Mouse (Mus musculus) liver, adult 2 months (tissue): ENCODE data around the gene Dync1i2. TPM values are rescaled to one million over a fixed set of nuclear protein-coding genes. Genes with fewer than 3 reads are reported as not detected.

ENCODE experiments used
- DNase-seq: peaks from one replicate; pipeline ENCODE4 v3.0.0-alpha.2; 2011; ENCODE audit warnings: low read depth, low spot score; ENCODE audit errors: extremely low read depth
- H3K27ac ChIP-seq: fragments of 200-500 bp; replicated peaks from 2 replicates; pipeline ENCODE4 v1.5.1; 2012; ENCODE audit warnings: low read depth, mild to moderate bottlenecking, control low read depth, inconsistent platforms, low read length; ENCODE audit not compliant: insufficient read depth
- H3K27me3 ChIP-seq: fragments of 200-500 bp; 2 replicates; pipeline ENCODE4 v1.6.1; 2012; ENCODE audit warnings: mild to moderate bottlenecking, moderate library complexity, low read length, inconsistent platforms; ENCODE audit not compliant: control insufficient read depth, insufficient read depth
- H3K36me3 ChIP-seq: fragments of 200-500 bp; 2 replicates; pipeline ENCODE4 v1.6.1; 2012; ENCODE audit warnings: low read length, inconsistent platforms; ENCODE audit not compliant: control insufficient read depth, insufficient read depth
- H3K4me1 ChIP-seq: fragments of 200-500 bp; 2 replicates; pipeline ENCODE4 v1.6.1; 2011; ENCODE audit warnings: low read length; ENCODE audit not compliant: control insufficient read depth, insufficient read depth
- H3K4me3 ChIP-seq: fragments of 200-500 bp; 2 replicates; pipeline ENCODE4 v1.5.1; 2011; ENCODE audit warnings: low read depth, mild to moderate bottlenecking, control low read depth, low read length, moderate library complexity; ENCODE audit not compliant: insufficient read depth
- H3K79me2 ChIP-seq: fragments of 200-500 bp; 2 replicates; pipeline ENCODE4 v1.6.1; 2012; ENCODE audit warnings: inconsistent platforms, mild to moderate bottlenecking, low read length, moderate library complexity; ENCODE audit not compliant: control insufficient read depth, insufficient read depth
- H3K9ac ChIP-seq: fragments of 200-500 bp; 2 replicates; pipeline ENCODE4 v1.6.1; 2012; ENCODE audit warnings: low read depth, mild to moderate bottlenecking, control low read depth, inconsistent platforms, low read length
- CTCF ChIP-seq: fragments of 200-500 bp; IDR thresholded peaks from 2 replicates; pipeline ENCODE4 v1.5.1; 2011; ENCODE audit warnings: low read depth, low read length, control low read depth
- POLR2A ChIP-seq: fragments of 200-500 bp; IDR thresholded peaks from 2 replicates; pipeline ENCODE4 v1.6.1; 2011; ENCODE audit warnings: low read length, control low read depth; ENCODE audit not compliant: insufficient read depth; ENCODE audit errors: extremely low read depth
- WGBS: fragments of 180-500 bp; shearing (Covaris S2); methylation state at CpG from one replicate; pipeline ENCODE4 v1.1.7; 2018; 5-methylcytosine and 5-hydroxymethylcytosine counted together
- polyA plus RNA-seq: library from polyadenylated mRNA; depleted of rRNA; stranded (reverse); fragments of >200 nt; gene quantifications from 2 replicates; pipeline ENCODE4 v1.2.3, GENCODE M21; 2012
- total RNA-seq: library from RNA; depleted of rRNA; stranded (reverse); fragments of >200 nt; gene quantifications from 2 replicates; pipeline ENCODE4 v1.2.3, GENCODE M21; 2014

The Dync1i2 gene
- total and polyA plus RNA-seq, 2 experiments: 9.1 to 23.0 TPM

DNA sequence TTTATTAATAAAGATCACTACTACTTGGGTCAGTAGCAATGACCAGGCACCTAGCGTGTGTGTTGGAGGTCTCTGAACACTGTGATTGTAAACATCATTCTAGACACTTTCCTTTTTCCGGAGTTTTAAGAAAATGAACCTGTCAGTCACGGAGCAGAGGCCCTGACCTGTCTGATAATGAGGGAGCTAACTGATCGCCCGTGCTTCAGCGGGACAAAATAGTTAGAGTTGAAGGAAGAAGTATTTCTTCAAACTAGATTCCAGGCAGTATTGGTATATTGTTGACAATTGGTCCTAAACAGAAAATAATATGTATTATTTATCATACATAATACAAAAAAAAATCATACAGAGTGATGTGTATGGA is 837 bp downstream of the Dync1i2 start:
- WGBS: 0% methylated on average over 6 of the region's 6 CpGs
- peak overlapping the region; percentile 86 for H3K27ac ChIP-seq
- peaks cover 4% of the 10 kb centered on the region for H3K36me3 ChIP-seq
- no peak for TF ChIP-seq POLR2A
- no peak for TF ChIP-seq CTCF
- H3K9ac ChIP-seq: peak overlapping the region; percentile 93
- peaks cover 2% of the 10 kb centered on the region; the same call in 1 of the 2 replicates for H3K4me1 ChIP-seq
- H3K4me3 ChIP-seq: peak overlapping the region; percentile 91
- no peaks in the 10 kb centered on the region for H3K27me3 ChIP-seq
- peaks cover 5% of the 10 kb centered on the region; the same call in 1 of the 2 replicates for H3K79me2 ChIP-seq
- peak; percentile 34 for DNase-seq

GRCm38 (mm10) chr2:71221020-71221419 is 9.5 kb downstream of the Dync1i2 start:
- 80% methylated on average over 1 of the region's 1 CpGs for WGBS
- DNase-seq: no peak

GRCm38 (mm10) chr2:71227398-71227797 is 15.9 kb downstream of the Dync1i2 start:
- peaks cover 20% of the 10 kb centered on the region; the same call in 1 of the 2 replicates for H3K36me3 ChIP-seq
- H3K4me3 ChIP-seq: no peak overlapping the region
- no peak for TF ChIP-seq POLR2A
- no peak for TF ChIP-seq CTCF
- no peaks in the 10 kb centered on the region; the same call in 1 of the 2 replicates for H3K79me2 ChIP-seq
- no peak overlapping the region for H3K9ac ChIP-seq
- DNase-seq: no peak
- no peaks in the 10 kb centered on the region for H3K4me1 ChIP-seq
- H3K27ac ChIP-seq: no peak overlapping the region
- no peaks in the 10 kb centered on the region for H3K27me3 ChIP-seq
- 19% methylated on average over 1 of the region's 1 CpGs for WGBS

More at GRCm38 (mm10) chr2:71221020-71221419, 9.5 kb downstream of the Dync1i2 start:
- Histone ChIP-seq H3K79me2 (no peaks in the 10 kb centered on the region; the same call in 1 of the 2 replicates), H3K4me1 (no peaks in the 10 kb centered on the region), H3K27ac (no peak overlapping the region), H3K27me3 (no peaks in the 10 kb centered on the region), H3K36me3 (peaks cover 38% of the 10 kb centered on the region), H3K4me3 (no peak overlapping the region), H3K9ac (no peak overlapping the region)
- TF ChIP-seq CTCF (no peak), POLR2A (no peak)

DNA sequence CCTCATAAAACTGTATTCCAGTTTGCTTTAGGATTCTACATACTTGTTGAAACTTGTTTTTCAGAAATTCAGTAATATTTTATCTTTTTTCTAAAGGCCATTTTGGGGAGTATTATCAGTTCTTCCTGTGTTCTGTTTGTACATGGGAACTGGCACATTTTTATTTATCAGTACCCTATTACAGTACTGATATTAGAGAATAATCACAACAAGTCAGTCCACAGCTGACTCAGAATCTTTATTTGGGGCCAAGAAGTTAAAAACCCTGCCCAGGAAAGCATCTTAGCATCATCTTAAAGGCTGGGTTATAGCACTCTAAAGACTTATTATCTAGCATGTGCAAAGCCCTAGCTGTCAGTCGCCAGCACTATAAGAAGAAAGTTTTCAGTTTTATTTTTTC is 18.1 kb downstream of the Dync1i2 start:
- no peak for DNase-seq
- H3K27me3 ChIP-seq: no peaks in the 10 kb centered on the region
- H3K9ac ChIP-seq: no peak overlapping the region
- H3K4me3 ChIP-seq: no peak overlapping the region
- WGBS: 87% methylated on average over 1 of the region's 1 CpGs
- H3K36me3 ChIP-seq: peaks cover 11% of the 10 kb centered on the region; the same call in 1 of the 2 replicates
- no peaks in the 10 kb centered on the region; the same call in 1 of the 2 replicates for H3K4me1 ChIP-seq
- no peaks in the 10 kb centered on the region; the same call in 1 of the 2 replicates for H3K79me2 ChIP-seq
- no peak overlapping the region for H3K27ac ChIP-seq
- TF ChIP-seq POLR2A (no peak), CTCF (no peak)

DNA sequence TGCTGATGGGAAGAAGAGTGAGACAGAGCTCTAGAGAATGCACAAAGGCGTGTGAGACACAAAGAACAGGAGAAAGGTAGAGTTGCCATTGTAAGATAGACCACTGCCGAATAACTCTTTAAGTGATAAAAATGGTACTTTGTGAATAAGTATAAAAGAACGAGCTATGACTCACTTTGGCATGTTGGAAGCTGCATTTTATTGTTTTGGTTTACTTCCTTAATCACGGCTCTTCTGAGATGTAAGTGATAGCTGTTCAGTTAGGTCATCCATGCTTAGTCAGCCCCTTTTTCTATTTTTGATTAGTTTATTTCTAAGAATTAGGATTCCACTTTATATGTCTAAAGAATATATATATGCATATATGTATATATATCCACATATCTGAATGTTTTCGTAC is 20.4 kb downstream of the Dync1i2 start:
- no peak for DNase-seq
- H3K79me2 ChIP-seq: no peaks in the 10 kb centered on the region; the same call in 1 of the 2 replicates
- peaks cover 15% of the 10 kb centered on the region; the same call in 1 of the 2 replicates for H3K36me3 ChIP-seq
- no peak overlapping the region for H3K4me3 ChIP-seq
- H3K4me1 ChIP-seq: no peaks in the 10 kb centered on the region; the same call in 1 of the 2 replicates
- no peaks in the 10 kb centered on the region for H3K27me3 ChIP-seq
- TF ChIP-seq CTCF (no peak), POLR2A (no peak)
- no peak overlapping the region for H3K27ac ChIP-seq
- 88% methylated on average over 5 of the region's 5 CpGs for WGBS
- H3K9ac ChIP-seq: no peak overlapping the region

GRCm38 (mm10) chr2:71232976-71233375 is 21.5 kb downstream of the Dync1i2 start:
- Histone ChIP-seq H3K79me2 (no peaks in the 10 kb centered on the region; the same call in 1 of the 2 replicates), H3K9ac (no peak overlapping the region), H3K4me1 (no peaks in the 10 kb centered on the region; the same call in 1 of the 2 replicates), H3K27ac (no peak overlapping the region), H3K36me3 (peaks cover 15% of the 10 kb centered on the region; the same call in 1 of the 2 replicates), H3K27me3 (no peaks in the 10 kb centered on the region), H3K4me3 (no peak overlapping the region)
- TF ChIP-seq CTCF (no peak), POLR2A (no peak)
- WGBS: 77% methylated on average over 2 of the region's 2 CpGs
- no peak for DNase-seq
